Mouse (Mus musculus): ENCODE results near the gene Olfr1499.
"Not testable (repeated sequence)": the region's sequence is repeated elsewhere in the genome, so short reads cannot be mapped to it uniquely, and the experiment has no call there.

The Olfr1499 gene

GRCm38 (mm10) chr19:13819347-13819746 is at the start of gene Olfr1499:
Gene Olfr1499 (minus strand): TSS chr19:13819447.
- no peak for DNase-seq

GRCm38 (mm10) chr19:13861495-13861894 is 42.2 kb upstream of the Olfr1499 start, which contains the start of gene Olfr1502:
Gene Olfr1502 (plus strand): TSS chr19:13861795.
- DNase-seq, result no peak

GRCm38 (mm10) chr19:13850592-13850991 is 31.3 kb upstream of the Olfr1499 start, which contains the start of gene Olfr1501:
Gene Olfr1501 (minus strand): TSS chr19:13850692.
- DNase-seq, result not testable (repeated sequence)

- no peak for DNase-seq
Observed at GRCm38 (mm10) chr19:13830388-13830787, 11.1 kb upstream of the Olfr1499 start, which contains the start of gene Olfr1500. Gene Olfr1500 (minus strand): TSS chr19:13830488.

- DNase-seq, result no peak
Observed at GRCm38 (mm10) chr19:13828447-13828846, 9.2 kb upstream of the Olfr1499 start.

GRCm38 (mm10) chr19:13820847-13821246 is 1.6 kb upstream of the Olfr1499 start:
- DNase-seq, result no peak

GRCm38 (mm10) chr19:13818827-13819226 is 420 bp downstream of the Olfr1499 start:
- DNase-seq, result peak in 1 of 2 experiments; percentile 5

- no peak for DNase-seq
Observed at GRCm38 (mm10) chr19:13812823-13813222, 6.4 kb downstream of the Olfr1499 start.

- DNase-seq, result not testable (repeated sequence)
Observed at GRCm38 (mm10) chr19:13805486-13805885, 13.8 kb downstream of the Olfr1499 start.

GRCm38 (mm10) chr19:13798102-13798501 is 21.1 kb downstream of the Olfr1499 start, which contains the start of gene Olfr1497:
Gene Olfr1497 (minus strand): TSS chr19:13798202.
- no peak for DNase-seq

GRCm38 (mm10) chr19:13777578-13777977 is 41.7 kb downstream of the Olfr1499 start, which contains the start of gene Olfr1496:
Gene Olfr1496 (plus strand): TSS chr19:13777878.
- DNase-seq, result no peak

- DNase-seq, result peak; percentile 21 to 32
Observed at GRCm38 (mm10) chr19:13768565-13769276, 50.5 kb downstream of the Olfr1499 start.

- DNase-seq, result no peak
Observed at GRCm38 (mm10) chr19:13764306-13764705, 54.9 kb downstream of the Olfr1499 start, which contains the start of gene Olfr1495. Gene Olfr1495 (plus strand): TSS chr19:13764606.

Data from cerebellum, postnatal 36 days (tissue).